Mouse (Mus musculus): ENCODE results near the gene Mypn. TPM values are rescaled to one million over a fixed set of nuclear protein-coding genes. Genes with fewer than 3 reads are reported as not detected.

Mypn gene
- polyA plus RNA-seq, 1 experiment from 2014 or later = 0.12 TPM

DNA sequence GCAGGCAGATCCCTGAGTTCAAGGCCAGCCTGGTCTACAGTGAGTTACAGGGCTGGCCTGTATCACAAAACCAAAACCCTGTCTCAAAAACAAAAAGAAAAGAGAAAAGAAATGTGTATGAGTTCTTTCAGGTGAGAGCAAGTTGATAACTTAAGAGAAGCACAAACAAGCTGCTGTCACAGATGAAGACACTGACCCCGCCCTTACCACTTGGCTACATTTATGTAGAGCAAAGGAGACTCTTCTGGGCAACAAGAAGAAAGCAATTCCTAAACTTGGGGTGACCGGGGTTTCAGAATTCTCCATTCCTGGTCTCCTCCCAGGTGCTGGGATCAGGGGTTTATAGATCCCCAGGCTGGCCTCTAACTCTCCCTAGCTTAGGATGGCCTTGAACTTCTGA is 25.4 kb downstream of the Mypn start:
- no peak overlapping the region for H3K9ac ChIP-seq (ENCODE audit: low read length)
- no peaks in the 10 kb centered on the region for H3K36me3 ChIP-seq (ENCODE audit: control insufficient read depth, insufficient read depth, low read length)
- 93% methylated on average over 2 of the region's 2 CpGs for WGBS
- H3K4me2 ChIP-seq (replicated peaks; ENCODE audit: low read depth) = no peak overlapping the region
- DNase-seq (ENCODE audit: low spot score) = no peak
- peak overlapping the region; percentile 24; the same call in 1 of the 2 replicates for H3K27ac ChIP-seq (replicated peaks)
- H3K4me1 ChIP-seq (replicated peaks; ENCODE audit: control insufficient read depth, insufficient read depth) = 0 out of 2 replicates have a peak, but pooled peaks cover 2% of the 10 kb centered on the region
- ATAC-seq (ENCODE audit: low FRiP score, low TSS enrichment) = no peak
- no peak for TF ChIP-seq EP300 (optimal IDR thresholded peaks at IDR 0.05)
- TF ChIP-seq CTCF (IDR thresholded peaks at IDR 0.05; ENCODE audit: low read depth) = no peak
- H3K9me3 ChIP-seq (ENCODE audit: control insufficient read depth, low read length) = no peaks in the 10 kb centered on the region
- H3K27me3 ChIP-seq (ENCODE audit: control insufficient read depth, insufficient read depth, low read length) = no peaks in the 10 kb centered on the region
- no peak overlapping the region for H3K4me3 ChIP-seq (ENCODE audit: low read depth, low read length)

DNA sequence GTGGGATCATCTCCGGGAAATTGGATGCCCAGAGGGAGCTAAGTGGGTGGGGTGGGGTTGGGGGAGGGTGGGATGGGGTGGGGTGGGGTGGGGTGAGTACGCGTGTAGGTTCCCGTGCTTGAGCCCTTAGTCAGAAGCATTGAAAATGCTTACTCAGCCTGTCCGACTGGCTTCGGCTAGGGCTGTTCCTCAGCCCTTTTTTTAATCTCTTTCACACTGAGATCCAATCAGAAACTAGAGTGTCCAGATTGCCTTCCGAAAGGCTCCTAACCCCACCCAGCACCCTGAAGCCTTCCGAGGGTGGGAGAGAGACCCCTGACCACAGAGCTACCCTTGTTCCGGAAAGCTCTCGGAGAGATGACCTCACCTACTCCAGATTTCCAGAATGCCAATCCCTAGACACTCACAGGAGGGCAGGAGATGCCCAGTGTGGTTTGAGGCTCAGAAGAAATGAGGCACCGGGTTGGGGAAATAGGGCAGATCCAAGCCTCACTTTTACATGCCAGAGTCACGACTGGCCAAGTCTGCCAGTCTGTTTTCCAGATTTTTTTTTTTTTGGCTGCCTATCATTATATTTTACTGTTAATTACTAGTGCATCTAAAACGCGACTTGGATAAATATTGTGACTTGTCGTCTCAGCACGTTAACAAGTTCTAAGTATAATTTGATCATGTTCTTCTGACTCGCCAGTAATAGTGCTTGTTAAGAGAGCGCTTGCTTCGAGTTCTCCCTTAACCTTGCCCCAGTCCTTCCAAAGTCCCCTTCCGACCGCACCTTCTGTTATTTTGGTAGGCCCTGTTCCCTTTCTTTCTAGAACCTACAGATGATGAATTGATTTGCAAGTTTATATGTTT is 26.2 kb downstream of the Mypn start:
- peak overlapping the region; percentile 48 for H3K4me2 ChIP-seq (replicated peaks; ENCODE audit: low read depth)
- H3K4me3 ChIP-seq (ENCODE audit: low read depth, low read length) = peak overlapping the region; percentile 25; the same call in 1 of the 2 replicates
- DNase-seq (ENCODE audit: low spot score) (peak; percentile 23), ATAC-seq (ENCODE audit: low FRiP score, low TSS enrichment) (peak; percentile 84; the same call in 1 of the 2 replicates)
- H3K36me3 ChIP-seq (ENCODE audit: control insufficient read depth, insufficient read depth, low read length) = no peaks in the 10 kb centered on the region
- H3K27me3 ChIP-seq (ENCODE audit: control insufficient read depth, insufficient read depth, low read length) = no peaks in the 10 kb centered on the region
- no peak overlapping the region for H3K9ac ChIP-seq (ENCODE audit: low read length)
- TF ChIP-seq EP300 (optimal IDR thresholded peaks at IDR 0.05) (no peak), CTCF (IDR thresholded peaks at IDR 0.05; ENCODE audit: low read depth) (peak; percentile 23; the same call in 1 of the 2 replicates)
- no peaks in the 10 kb centered on the region for H3K9me3 ChIP-seq (ENCODE audit: control insufficient read depth, low read length)
- 50% methylated on average over 21 of the region's 21 CpGs for WGBS
- H3K4me1 ChIP-seq (replicated peaks; ENCODE audit: control insufficient read depth, insufficient read depth) = 0 out of 2 replicates have a peak, but pooled peaks cover 2% of the 10 kb centered on the region
- peak overlapping the region; percentile 73; the same call in 1 of the 2 replicates for H3K27ac ChIP-seq (replicated peaks)

GRCm38 (mm10) chr10:63176471-63176931 is 27.3 kb downstream of the Mypn start:
- ATAC-seq (ENCODE audit: low FRiP score, low TSS enrichment) (no peak), DNase-seq (ENCODE audit: low spot score) (no peak)
- Histone ChIP-seq H3K4me1 (replicated peaks; ENCODE audit: control insufficient read depth, insufficient read depth) (0 out of 2 replicates have a peak, but pooled peaks cover 2% of the 10 kb centered on the region), H3K9me3 (ENCODE audit: control insufficient read depth, low read length) (no peaks in the 10 kb centered on the region), H3K27ac (replicated peaks) (peak overlapping the region; percentile 35; the same call in 1 of the 2 replicates), H3K4me2 (replicated peaks; ENCODE audit: low read depth) (0 out of 2 replicates have a peak overlapping the region, but pooled peaks have one; percentile 48), H3K27me3 (ENCODE audit: control insufficient read depth, insufficient read depth, low read length) (no peaks in the 10 kb centered on the region), H3K36me3 (ENCODE audit: control insufficient read depth, insufficient read depth, low read length) (no peaks in the 10 kb centered on the region), H3K9ac (ENCODE audit: low read length) (no peak overlapping the region), H3K4me3 (ENCODE audit: low read depth, low read length) (no peak overlapping the region)
- 71% methylated on average over 8 of the region's 8 CpGs for WGBS
- TF ChIP-seq CTCF (IDR thresholded peaks at IDR 0.05; ENCODE audit: low read depth) = no peak
- TF ChIP-seq EP300 (optimal IDR thresholded peaks at IDR 0.05) = no peak

- no peaks in the 10 kb centered on the region for H3K36me3 ChIP-seq (ENCODE audit: control insufficient read depth, insufficient read depth, low read length)
- no peak overlapping the region for H3K4me3 ChIP-seq (ENCODE audit: low read depth, low read length)
- no peak for ATAC-seq (ENCODE audit: low FRiP score, low TSS enrichment)
- no peak overlapping the region for H3K9ac ChIP-seq (ENCODE audit: low read length)
- TF ChIP-seq CTCF (IDR thresholded peaks at IDR 0.05; ENCODE audit: low read depth) (no peak), EP300 (optimal IDR thresholded peaks at IDR 0.05) (no peak)
- H3K27me3 ChIP-seq (ENCODE audit: control insufficient read depth, insufficient read depth, low read length) = no peaks in the 10 kb centered on the region
- no peaks in the 10 kb centered on the region for H3K4me1 ChIP-seq (replicated peaks; ENCODE audit: control insufficient read depth, insufficient read depth)
- no peaks in the 10 kb centered on the region for H3K9me3 ChIP-seq (ENCODE audit: control insufficient read depth, low read length)
- no peak overlapping the region for H3K4me2 ChIP-seq (replicated peaks; ENCODE audit: low read depth)
- WGBS = 79% methylated on average over 3 of the region's 3 CpGs
- DNase-seq (ENCODE audit: low spot score) = no peak
- no peak overlapping the region for H3K27ac ChIP-seq (replicated peaks)
Measured at GRCm38 (mm10) chr10:63172089-63172488, 31.7 kb downstream of the Mypn start.

GRCm38 (mm10) chr10:63169503-63169902 is 34.2 kb downstream of the Mypn start:
- H3K36me3 ChIP-seq (ENCODE audit: control insufficient read depth, insufficient read depth, low read length) = no peaks in the 10 kb centered on the region
- DNase-seq (ENCODE audit: low spot score) (no peak), ATAC-seq (ENCODE audit: low FRiP score, low TSS enrichment) (no peak)
- H3K4me1 ChIP-seq (replicated peaks; ENCODE audit: control insufficient read depth, insufficient read depth) = no peaks in the 10 kb centered on the region
- no peak overlapping the region for H3K4me2 ChIP-seq (replicated peaks; ENCODE audit: low read depth)
- no peak overlapping the region for H3K27ac ChIP-seq (replicated peaks)
- no peaks in the 10 kb centered on the region for H3K9me3 ChIP-seq (ENCODE audit: control insufficient read depth, low read length)
- TF ChIP-seq CTCF (IDR thresholded peaks at IDR 0.05; ENCODE audit: low read depth) (no peak), EP300 (optimal IDR thresholded peaks at IDR 0.05) (no peak)
- 88% methylated on average over 11 of the region's 11 CpGs for WGBS
- H3K4me3 ChIP-seq (ENCODE audit: low read depth, low read length) = no peak overlapping the region
- H3K27me3 ChIP-seq (ENCODE audit: control insufficient read depth, insufficient read depth, low read length) = no peaks in the 10 kb centered on the region
- no peak overlapping the region for H3K9ac ChIP-seq (ENCODE audit: low read length)

DNA sequence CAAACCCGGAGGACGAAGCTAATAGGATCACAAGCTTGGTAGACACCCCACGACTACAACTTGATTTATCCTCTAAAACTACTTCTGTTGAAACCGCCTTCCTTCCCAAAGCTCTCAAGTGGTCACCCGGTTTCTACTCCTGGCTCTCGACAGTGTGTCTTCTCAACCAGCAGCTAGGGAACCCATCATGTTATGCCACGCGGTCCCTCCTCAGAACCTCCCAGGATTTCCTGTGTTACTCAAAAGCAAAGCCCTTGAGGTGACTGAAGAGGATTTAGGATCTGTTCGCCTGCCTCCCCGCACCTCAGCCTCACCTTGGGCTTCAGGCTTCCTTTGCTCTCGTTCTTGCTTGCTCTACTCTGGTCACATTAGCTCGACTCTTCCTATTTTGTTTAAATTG is 35.6 kb downstream of the Mypn start:
- H3K4me2 ChIP-seq (replicated peaks; ENCODE audit: low read depth) = no peak overlapping the region
- 90% methylated on average over 12 of the region's 12 CpGs for WGBS

More for the DNA sequence above, 35.6 kb downstream of the Mypn start:
- no peak for DNase-seq (ENCODE audit: low spot score)
- H3K9ac ChIP-seq (ENCODE audit: low read length) = no peak overlapping the region
- H3K27ac ChIP-seq (replicated peaks) = no peak overlapping the region
- no peak overlapping the region for H3K4me3 ChIP-seq (ENCODE audit: low read depth, low read length)
- H3K36me3 ChIP-seq (ENCODE audit: control insufficient read depth, insufficient read depth, low read length) = no peaks in the 10 kb centered on the region
- no peaks in the 10 kb centered on the region for H3K9me3 ChIP-seq (ENCODE audit: control insufficient read depth, low read length)
- H3K4me1 ChIP-seq (replicated peaks; ENCODE audit: control insufficient read depth, insufficient read depth) = no peaks in the 10 kb centered on the region
- no peak for TF ChIP-seq CTCF (IDR thresholded peaks at IDR 0.05; ENCODE audit: low read depth)
- no peak for TF ChIP-seq EP300 (optimal IDR thresholded peaks at IDR 0.05)
- H3K27me3 ChIP-seq (ENCODE audit: control insufficient read depth, insufficient read depth, low read length) = no peaks in the 10 kb centered on the region
- no peak for ATAC-seq (ENCODE audit: low FRiP score, low TSS enrichment)
